Mouse (Mus musculus) intestine, embryonic 16.5 days (tissue): ENCODE data around the gene Dnmt3b. TPM values are rescaled to one million over a fixed set of nuclear protein-coding genes. Genes with fewer than 3 reads are reported as not detected.

Source experiments
- ATAC-seq: fragments of 200-750 bp; cut with Nextera tagmentation; 2 replicates; pipeline ENCODE4 v1.8.0; 2017; ENCODE audit warnings: moderate TSS enrichment, moderate library complexity
- H3K27ac ChIP-seq: fragments of 300-500 bp; sonication (generic); 2 replicates; pipeline ENCODE4 v1.5.1; 2014; ENCODE audit warnings: mild to moderate bottlenecking, low read length
- H3K27me3 ChIP-seq: fragments of 300-500 bp; sonication (generic); replicated peaks from 2 replicates; pipeline ENCODE4 v1.6.1; 2014; ENCODE audit warnings: low read length, control low read depth, mixed read lengths; ENCODE audit not compliant: control insufficient read depth, insufficient read depth
- H3K36me3 ChIP-seq: fragments of 300-500 bp; sonication (generic); 2 replicates; pipeline ENCODE4 v1.6.1; 2014; ENCODE audit warnings: low read length, control low read depth; ENCODE audit not compliant: control insufficient read depth, insufficient read depth
- H3K4me1 ChIP-seq: fragments of 300-500 bp; sonication (generic); 2 replicates; pipeline ENCODE4 v1.6.1; 2014; ENCODE audit warnings: low read length, control low read depth, mixed read lengths; ENCODE audit not compliant: control insufficient read depth, insufficient read depth
- H3K4me2 ChIP-seq: fragments of 300-500 bp; sonication (generic); 2 replicates; pipeline ENCODE4 v1.6.1; 2014; ENCODE audit warnings: low read depth, low read length, control low read depth
- H3K4me3 ChIP-seq: fragments of 300-500 bp; sonication (generic); 2 replicates; pipeline ENCODE4 v1.5.1; 2014; ENCODE audit warnings: mild to moderate bottlenecking, low read length
- H3K9ac ChIP-seq: fragments of 300-500 bp; sonication (generic); 2 replicates; pipeline ENCODE4 v1.6.1; 2014; ENCODE audit warnings: low read depth, low read length
- H3K9me3 ChIP-seq: fragments of 300-500 bp; sonication (generic); 2 replicates; pipeline ENCODE4 v1.6.1; 2016; ENCODE audit warnings: low read length, control low read depth; ENCODE audit not compliant: control insufficient read depth
- WGBS: fragments of 180-500 bp; shearing (Covaris S2); extraction: QIAGEN DNeasy Blood & Tissue Kit; methylation state at CpG from one replicate; pipeline ENCODE4 v1.1.7; 2014; 5-methylcytosine and 5-hydroxymethylcytosine counted together
- polyA plus RNA-seq: library from polyadenylated mRNA; unstranded; fragments of >200 nt; fragmentation: Nextera tagmentation; extraction: Ambion mirVana; gene quantifications from 2 replicates; pipeline ENCODE4 v1.2.1, GENCODE M21; 2015

Gene Dnmt3b
- polyA plus RNA-seq, 1 experiment from 2014 or later = 7.8 TPM

GRCm38 (mm10) chr2:153631976-153632870 is 17.0 kb upstream of the Dnmt3b start, which contains the start of gene Commd7:
TSS of gene Commd7 (minus strand) at chr2:153632781.
- ATAC-seq = peak; percentile 93
- Histone ChIP-seq H3K36me3 (no peaks in the 10 kb centered on the region), H3K27me3 (no peaks in the 10 kb centered on the region), H3K9ac (peak within 1 kb of the TSS; percentile 98), H3K27ac (peak within 1 kb of the TSS; percentile 95), H3K4me2 (peak within 1 kb of the TSS; percentile 79), H3K4me1 (peaks cover 5% of the 10 kb centered on the region; the same call in 1 of the 2 replicates), H3K9me3 (no peaks in the 10 kb centered on the region), H3K4me3 (peak within 1 kb of the TSS; percentile 96)
- WGBS = 4% methylated on average over 53 of the region's 53 CpGs

DNA sequence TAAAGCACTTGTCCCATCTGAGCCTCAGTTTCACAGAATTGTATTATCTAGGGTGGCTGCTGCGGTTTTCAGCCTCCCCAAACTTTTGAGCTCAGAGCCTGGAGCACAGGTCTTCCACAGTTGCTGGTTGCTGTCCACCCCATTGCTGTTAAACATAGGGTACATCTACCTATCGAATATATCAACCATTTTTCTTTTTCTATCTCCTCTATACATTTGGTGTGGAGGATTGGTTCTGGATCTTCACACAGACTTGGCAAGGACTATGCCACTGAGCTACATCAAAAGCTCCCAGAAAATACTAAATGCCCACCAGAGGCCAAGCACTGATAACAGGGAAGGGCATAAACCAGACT is 16.4 kb upstream of the Dnmt3b start:
- no peak; the same call in none of the 2 replicates for ATAC-seq
- peak overlapping the region; percentile 79 for H3K4me2 ChIP-seq
- H3K9ac ChIP-seq = peak overlapping the region; percentile 98
- no peaks in the 10 kb centered on the region for H3K9me3 ChIP-seq
- peaks cover 5% of the 10 kb centered on the region; the same call in 1 of the 2 replicates for H3K4me1 ChIP-seq
- peak overlapping the region; percentile 95 for H3K27ac ChIP-seq
- no peaks in the 10 kb centered on the region for H3K27me3 ChIP-seq
- WGBS = 21% methylated on average over 2 of the region's 2 CpGs
- H3K4me3 ChIP-seq = peak overlapping the region; percentile 96
- H3K36me3 ChIP-seq = no peaks in the 10 kb centered on the region

DNA sequence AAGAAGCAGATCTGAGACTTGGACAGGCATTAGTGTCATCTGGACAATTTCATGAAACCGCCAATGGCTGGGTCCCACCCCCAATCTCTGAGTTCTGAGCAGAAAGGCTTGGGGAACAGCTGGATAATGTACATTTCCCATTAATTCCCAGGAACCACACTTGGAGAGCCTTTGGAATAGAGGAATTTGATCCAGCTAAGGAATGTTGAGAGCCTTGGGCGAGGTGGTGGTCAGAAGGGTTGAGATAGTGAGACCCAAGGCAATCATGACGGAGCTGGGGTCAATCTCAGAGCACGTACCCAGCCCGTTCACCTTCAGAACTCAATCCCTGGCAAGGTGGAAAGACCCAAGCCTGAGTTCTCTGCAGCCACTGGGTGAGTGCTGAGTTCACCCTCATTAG is 16.0 kb upstream of the Dnmt3b start:
- Histone ChIP-seq H3K4me1 (peaks cover 5% of the 10 kb centered on the region; the same call in 1 of the 2 replicates), H3K4me2 (0 out of 2 replicates have a peak overlapping the region, but pooled peaks have one; percentile 79), H3K9ac (no peak overlapping the region), H3K4me3 (no peak overlapping the region), H3K27ac (no peak overlapping the region), H3K36me3 (no peaks in the 10 kb centered on the region), H3K9me3 (no peaks in the 10 kb centered on the region), H3K27me3 (no peaks in the 10 kb centered on the region)
- WGBS = 67% methylated on average over 5 of the region's 5 CpGs
- no peak for ATAC-seq

- H3K4me2 ChIP-seq = no peak overlapping the region
- H3K9ac ChIP-seq = no peak overlapping the region
- no peaks in the 10 kb centered on the region for H3K27me3 ChIP-seq
- no peaks in the 10 kb centered on the region for H3K9me3 ChIP-seq
- no peaks in the 10 kb centered on the region for H3K4me1 ChIP-seq
- 35% methylated on average over 15 of the region's 15 CpGs for WGBS
- no peaks in the 10 kb centered on the region for H3K36me3 ChIP-seq
- H3K4me3 ChIP-seq = no peak overlapping the region
- H3K27ac ChIP-seq = no peak overlapping the region
- no peak for ATAC-seq
Observed at GRCm38 (mm10) chr2:153638977-153639680, 10.1 kb upstream of the Dnmt3b start.

DNA sequence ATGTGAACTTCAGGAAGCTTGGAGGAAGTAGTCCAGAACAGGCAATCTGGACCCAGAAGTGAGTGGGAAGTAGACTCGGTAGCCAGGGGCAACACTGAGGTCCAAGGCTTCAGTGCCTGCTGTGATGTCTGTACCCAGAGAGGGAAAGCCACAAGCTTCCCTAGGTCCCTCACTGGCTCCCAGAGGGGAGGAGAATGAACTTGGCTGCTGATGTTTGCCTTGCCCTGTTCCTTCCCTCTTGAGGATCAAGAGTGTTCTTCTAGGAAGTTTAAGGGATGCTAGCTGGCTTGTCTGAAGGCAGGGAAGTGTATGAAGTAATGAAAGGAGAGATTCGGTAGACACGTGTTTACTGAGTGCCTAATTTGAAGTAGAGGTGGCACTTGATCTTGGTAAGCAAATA is 6.8 kb upstream of the Dnmt3b start:
- no peaks in the 10 kb centered on the region for H3K27me3 ChIP-seq
- no peaks in the 10 kb centered on the region for H3K4me1 ChIP-seq
- H3K9ac ChIP-seq = no peak overlapping the region
- H3K9me3 ChIP-seq = no peaks in the 10 kb centered on the region
- ATAC-seq = no peak
- no peak overlapping the region for H3K4me2 ChIP-seq
- no peaks in the 10 kb centered on the region for H3K36me3 ChIP-seq
- 21% methylated on average over 3 of the region's 3 CpGs for WGBS
- H3K27ac ChIP-seq = no peak overlapping the region
- no peak overlapping the region for H3K4me3 ChIP-seq

GRCm38 (mm10) chr2:153642999-153643398 is 6.3 kb upstream of the Dnmt3b start:
- no peaks in the 10 kb centered on the region for H3K36me3 ChIP-seq
- H3K27me3 ChIP-seq = no peaks in the 10 kb centered on the region
- H3K9ac ChIP-seq = no peak overlapping the region
- WGBS = 42% methylated on average over 6 of the region's 6 CpGs
- H3K4me2 ChIP-seq = no peak overlapping the region
- H3K27ac ChIP-seq = no peak overlapping the region
- no peak for ATAC-seq
- H3K4me3 ChIP-seq = no peak overlapping the region
- no peaks in the 10 kb centered on the region for H3K4me1 ChIP-seq
- H3K9me3 ChIP-seq = no peaks in the 10 kb centered on the region

DNA sequence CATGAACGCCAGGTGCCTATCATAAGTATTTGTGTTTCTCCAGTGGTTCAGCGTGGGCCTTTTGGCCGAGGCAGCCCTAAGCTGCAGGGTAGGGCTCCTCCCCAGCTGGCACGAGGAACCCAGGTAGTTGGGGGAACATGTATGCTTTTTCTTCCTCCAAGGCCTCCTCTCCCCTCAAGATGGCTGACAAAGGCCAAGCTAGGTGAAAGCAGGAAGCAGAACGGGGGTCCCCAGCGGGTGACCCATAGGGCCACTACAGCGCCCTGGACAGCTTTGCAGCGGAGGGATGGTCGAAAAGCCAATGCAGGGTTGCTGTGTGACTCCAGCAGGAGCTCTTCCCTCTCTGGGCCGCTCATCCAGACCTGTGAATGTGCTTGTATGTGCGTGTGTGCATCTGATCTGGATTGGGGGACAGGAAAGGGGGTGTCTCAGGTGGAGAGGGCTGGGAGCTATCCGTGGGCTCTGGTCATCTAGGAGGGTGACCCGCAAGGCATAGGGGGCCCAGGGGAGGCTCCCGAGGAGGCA is 415 bp upstream of the Dnmt3b start:
- peak overlapping the region; percentile 94 for H3K4me2 ChIP-seq
- no peak overlapping the region for H3K27ac ChIP-seq
- no peak; the same call in 1 of the 2 replicates for ATAC-seq
- WGBS = 27% methylated on average over 14 of the region's 14 CpGs
- H3K27me3 ChIP-seq = no peaks in the 10 kb centered on the region
- no peaks in the 10 kb centered on the region for H3K36me3 ChIP-seq
- peak overlapping the region; percentile 79 for H3K9ac ChIP-seq
- no peaks in the 10 kb centered on the region for H3K9me3 ChIP-seq
- peaks cover 13% of the 10 kb centered on the region for H3K4me1 ChIP-seq
- H3K4me3 ChIP-seq = peak overlapping the region; percentile 68

DNA sequence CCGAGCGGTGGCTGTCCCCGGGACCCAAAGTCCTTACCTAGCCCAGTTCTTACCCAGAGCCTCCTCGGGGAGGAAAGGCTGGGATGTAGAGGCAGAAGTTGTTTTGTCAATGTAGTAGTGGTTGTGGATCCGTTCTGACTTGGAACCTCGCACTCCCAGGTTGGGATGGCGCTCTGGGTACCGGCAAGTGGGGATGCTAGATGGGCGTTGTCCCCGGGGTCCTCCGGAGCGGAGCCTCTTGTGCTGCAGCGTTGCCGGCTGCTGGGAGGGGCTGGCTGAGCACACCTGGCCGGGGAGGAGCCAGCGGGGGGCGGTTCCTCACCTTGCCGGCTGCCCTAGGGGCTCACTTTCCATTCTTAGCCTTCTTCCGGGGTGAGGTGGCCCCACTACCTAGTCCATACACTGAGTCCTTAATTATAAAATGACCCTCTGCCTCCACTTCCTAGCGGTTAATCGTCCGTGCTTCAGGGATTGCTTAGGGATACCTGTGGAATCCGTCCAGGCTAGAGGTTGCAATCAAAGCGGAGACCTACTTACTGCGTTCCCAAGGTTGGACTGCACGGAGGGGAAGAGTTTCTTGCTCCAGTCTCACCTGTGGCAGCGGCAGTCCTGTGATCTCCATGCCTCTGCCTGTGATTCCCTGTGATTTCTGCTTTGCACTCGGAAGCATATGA is 901 bp downstream of the Dnmt3b start:
- Histone ChIP-seq H3K9ac (peak overlapping the region; percentile 79), H3K9me3 (no peaks in the 10 kb centered on the region), H3K36me3 (no peaks in the 10 kb centered on the region), H3K4me1 (peaks cover 13% of the 10 kb centered on the region), H3K4me2 (peak overlapping the region; percentile 94), H3K4me3 (peak overlapping the region; percentile 68), H3K27ac (no peak overlapping the region), H3K27me3 (no peaks in the 10 kb centered on the region)
- 3% methylated on average over 28 of the region's 28 CpGs for WGBS
- ATAC-seq = peak; percentile 67

DNA sequence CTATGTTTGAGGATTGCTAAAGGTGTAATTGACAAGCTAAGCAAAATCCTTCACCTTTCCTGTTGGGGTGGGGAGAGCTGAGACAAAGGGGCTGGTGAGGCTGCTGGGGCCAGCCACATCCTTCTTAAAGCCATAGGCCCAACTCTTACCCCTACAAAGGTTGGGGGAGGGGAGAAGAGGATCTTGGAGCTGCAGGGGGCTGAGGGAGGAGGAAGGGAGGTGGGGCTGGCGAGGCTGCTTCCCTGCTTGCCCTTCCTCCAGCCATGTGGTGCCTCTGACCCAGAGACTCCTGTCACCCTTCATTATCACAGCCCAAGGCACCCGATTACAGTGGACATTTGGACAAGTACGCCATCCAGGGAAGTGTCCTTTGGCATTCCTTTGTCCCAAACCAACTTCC is 2.4 kb downstream of the Dnmt3b start:
- WGBS = 69% methylated on average over 3 of the region's 3 CpGs
- peaks cover 13% of the 10 kb centered on the region for H3K4me1 ChIP-seq
- ATAC-seq = no peak

More for the DNA sequence above, 2.4 kb downstream of the Dnmt3b start:
- Histone ChIP-seq H3K9ac (no peak overlapping the region), H3K27me3 (no peaks in the 10 kb centered on the region), H3K27ac (no peak overlapping the region), H3K4me2 (no peak overlapping the region), H3K36me3 (no peaks in the 10 kb centered on the region), H3K9me3 (no peaks in the 10 kb centered on the region), H3K4me3 (no peak overlapping the region)
